Mouse (Mus musculus): ENCODE data around the gene Qrich2.
"Not testable (repeated sequence)": the region's sequence is repeated elsewhere in the genome, so short reads cannot be mapped to it uniquely, and the experiment has no call there.

Gene Qrich2

DNA sequence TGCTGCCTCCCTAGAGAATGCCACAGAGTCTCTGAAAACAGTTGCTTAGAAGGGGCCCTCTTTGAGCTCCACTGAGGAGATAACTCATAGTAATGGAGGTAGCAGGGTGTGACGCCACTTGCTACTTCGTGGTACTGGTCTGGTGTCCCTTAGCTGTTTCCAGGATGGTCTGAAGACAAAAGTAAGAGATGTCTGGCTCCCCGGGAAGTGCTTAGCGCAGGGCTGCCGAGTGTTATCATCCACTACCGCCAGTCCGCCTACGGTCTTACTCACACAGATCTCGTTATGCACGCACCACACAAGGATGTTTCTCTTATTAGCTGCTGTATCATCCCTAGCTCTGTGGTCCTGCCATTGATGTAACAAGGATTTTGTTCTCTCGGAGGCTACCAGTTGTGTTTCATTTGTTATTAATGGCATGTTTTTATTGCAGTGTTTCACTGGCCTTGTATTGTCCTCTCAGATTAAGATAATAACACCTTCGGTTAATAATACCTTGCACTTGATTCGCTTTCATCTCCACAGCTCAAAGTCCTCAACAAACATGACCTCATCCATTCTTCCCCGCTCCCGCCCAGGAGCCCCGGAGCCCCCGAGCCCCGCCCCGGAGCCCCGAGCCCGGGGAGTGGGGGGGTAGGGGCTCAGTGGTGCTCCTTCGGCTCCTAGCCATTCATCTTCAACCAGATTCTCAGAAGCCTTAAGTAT, 35.2 kb downstream of the Qrich2 start:
- no peak for DNase-seq (ENCODE audit: low spot score in 2 of 2)

DNA sequence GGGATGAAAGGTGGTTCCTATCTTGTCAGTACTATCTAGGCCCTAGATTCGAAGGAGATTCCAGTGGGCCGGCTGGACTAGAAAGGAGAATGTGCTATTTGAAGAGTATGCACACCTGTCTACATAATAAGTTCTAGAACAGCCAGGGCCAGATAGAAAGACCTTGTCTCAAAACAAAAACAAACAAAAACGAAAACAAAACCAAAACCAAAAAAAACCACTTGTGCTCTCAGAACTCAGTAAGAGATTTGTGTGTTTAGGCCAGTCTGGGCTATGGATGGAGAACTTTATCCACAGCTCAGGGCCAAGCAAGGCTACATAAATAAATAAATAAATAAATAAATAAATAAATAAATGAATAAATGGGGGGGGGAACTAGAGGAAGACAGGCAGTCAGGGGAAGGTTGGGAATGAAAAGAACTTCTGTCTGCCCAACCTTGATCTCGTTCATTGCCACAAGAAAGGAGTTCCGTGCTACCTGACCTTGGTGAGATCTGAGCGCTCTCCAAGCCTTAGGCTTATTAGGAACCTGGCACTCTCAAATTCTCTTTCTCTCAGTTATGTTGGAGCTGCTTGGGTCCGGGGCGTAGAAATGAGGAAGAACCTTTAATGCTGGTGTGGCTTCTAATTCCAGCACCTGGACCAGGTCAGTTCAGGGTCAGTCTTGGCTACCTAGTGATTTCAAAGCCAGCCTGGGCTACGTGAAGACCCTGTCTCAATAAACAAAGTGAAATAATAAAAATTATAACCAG, 36.0 kb downstream of the Qrich2 start:
- no peak for DNase-seq (ENCODE audit: low spot score in 2 of 2)

DNA sequence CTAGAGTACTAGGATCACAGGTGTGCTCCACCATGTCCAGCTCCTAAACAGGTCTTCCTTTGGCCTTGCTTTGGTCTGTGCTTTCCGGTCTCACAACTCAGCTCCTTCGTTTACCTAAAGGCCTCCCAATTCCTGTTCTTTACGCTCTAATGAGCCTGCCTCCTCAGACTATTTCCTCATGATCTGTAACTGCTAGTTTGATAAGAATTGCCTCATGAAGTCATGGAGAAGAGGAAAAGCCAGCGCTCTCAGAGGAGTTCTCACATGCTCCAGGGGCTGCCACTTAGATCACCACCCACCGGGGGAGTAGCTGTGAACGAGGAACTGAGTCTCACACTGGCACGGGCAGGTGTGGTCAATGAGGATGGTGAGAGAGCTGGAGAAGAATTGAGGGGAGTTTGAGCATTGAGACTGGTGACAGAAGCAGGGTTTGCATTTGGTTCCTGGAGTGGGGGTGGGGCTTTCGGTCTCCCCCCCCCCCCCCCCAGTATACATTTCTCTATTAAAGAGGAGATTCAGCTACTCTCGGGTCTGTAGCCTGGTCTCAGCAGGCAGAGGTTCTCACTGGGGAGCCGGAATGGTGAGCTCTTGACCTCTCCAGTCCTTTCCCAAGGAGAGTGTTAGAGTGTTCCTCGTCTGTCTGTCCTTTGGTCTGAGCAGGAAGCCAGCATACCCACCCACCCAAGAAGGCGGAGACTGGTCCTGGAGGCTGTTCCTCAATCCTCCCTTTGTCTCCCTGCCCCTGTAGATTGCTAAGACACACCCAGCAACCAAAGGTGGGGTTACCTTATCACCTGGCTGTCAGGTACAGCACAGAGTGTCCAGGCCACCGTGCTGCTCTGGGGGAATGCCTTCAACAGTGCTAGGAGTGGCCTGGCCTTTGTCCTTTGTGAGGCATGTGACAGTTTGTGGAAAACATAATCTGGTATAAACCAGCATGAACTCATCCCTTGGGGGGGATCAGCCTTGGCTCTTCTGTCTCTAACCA, 36.9 kb downstream of the Qrich2 start:
- DNase-seq (ENCODE audit: low spot score in 2 of 2): no peak

DNA sequence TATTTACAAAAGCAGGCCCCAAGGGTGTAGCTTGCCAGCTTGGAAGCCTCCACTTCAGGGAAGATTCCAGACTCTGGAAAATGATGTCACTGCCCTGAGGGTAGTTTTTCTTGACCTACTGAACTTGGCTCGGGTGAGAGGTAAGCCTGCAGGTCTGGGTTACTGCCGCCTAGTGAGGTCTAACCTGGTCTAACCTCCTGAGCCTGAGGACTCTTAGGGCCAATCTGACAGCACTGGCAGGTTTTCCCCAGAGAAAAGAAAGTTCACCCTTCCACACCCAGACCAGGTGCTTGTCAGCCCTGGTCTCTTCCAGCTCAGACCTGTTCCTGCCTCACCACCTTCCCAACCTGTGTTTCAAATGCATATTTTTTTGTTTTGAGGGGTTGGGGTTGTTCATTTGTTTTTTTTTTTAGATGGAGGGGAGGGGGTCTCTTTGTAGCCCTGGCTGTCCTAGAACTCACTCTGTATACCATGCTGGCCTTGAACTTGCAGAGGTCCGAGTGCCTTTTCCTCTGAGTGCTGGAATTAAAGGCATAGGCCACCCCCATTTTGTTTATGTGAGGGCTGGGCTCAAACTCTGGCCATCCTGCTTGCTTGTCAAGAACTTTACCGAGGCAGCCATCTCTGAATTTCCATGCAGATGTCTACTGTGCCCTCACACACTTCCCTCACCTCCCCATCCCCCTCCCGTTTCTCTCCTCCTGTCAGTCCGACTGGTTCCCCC, 39.0 kb downstream of the Qrich2 start:
- no peak for DNase-seq (ENCODE audit: low spot score in 2 of 2)

DNA sequence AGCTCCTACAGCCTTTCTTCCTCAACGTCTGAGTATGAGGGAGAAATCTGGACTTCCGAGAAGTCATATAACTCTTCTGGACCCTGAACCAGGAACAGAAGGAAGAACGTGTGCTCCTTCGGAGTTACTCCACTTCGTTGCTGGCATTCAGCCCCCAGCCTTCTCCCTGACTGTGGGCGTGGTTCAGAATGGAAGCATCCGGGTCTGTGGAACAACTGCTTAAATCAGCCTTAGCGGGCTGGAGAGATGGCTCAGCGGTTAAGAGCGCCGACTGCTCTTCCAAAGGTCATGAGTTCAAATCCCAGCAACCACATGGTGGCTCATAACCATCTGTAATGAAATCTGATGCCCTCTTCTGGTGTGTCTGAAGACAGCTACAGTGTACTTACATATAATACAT, 39.7 kb downstream of the Qrich2 start:
- DNase-seq (ENCODE audit: low spot score in 2 of 2): not testable (repeated sequence)

DNA sequence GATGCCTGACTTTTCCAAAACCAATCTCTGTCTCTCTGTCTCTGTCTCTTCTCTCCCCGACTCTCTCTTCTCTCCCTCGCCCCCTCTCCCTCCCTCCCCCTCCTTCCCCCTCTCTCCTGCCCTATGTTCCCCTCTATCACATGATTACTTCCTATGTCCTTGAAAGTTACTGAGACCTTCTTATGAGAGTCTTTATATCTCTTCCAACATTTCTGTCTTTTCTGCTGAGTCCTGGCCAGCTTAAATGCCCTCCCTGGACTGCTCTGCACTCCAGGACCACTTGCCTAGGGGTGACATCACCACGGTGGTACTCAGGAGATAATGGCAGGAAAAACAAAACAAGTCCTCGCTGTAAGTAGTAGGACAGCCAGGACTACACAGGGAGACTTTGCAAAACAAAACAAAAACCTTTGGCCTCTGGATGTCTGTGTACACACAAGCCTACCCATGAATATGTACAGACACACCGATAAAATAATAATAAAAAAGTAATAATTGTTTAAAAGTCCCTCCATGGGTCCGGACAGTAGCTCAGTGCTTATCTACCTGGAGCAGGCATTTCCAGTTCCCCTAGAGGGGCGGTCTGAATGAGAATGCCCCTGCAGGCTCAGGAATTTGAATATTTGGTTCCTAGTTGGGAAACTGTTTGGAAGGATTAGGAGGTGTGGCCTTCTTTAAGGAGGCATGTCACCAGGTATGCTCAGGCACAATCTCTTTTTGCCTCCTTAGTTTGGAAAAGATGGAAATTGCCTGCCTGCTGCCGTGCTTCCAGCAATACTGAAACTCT, 41.2 kb downstream of the Qrich2 start:
- DNase-seq (ENCODE audit: low spot score in 2 of 2): no peak

DNA sequence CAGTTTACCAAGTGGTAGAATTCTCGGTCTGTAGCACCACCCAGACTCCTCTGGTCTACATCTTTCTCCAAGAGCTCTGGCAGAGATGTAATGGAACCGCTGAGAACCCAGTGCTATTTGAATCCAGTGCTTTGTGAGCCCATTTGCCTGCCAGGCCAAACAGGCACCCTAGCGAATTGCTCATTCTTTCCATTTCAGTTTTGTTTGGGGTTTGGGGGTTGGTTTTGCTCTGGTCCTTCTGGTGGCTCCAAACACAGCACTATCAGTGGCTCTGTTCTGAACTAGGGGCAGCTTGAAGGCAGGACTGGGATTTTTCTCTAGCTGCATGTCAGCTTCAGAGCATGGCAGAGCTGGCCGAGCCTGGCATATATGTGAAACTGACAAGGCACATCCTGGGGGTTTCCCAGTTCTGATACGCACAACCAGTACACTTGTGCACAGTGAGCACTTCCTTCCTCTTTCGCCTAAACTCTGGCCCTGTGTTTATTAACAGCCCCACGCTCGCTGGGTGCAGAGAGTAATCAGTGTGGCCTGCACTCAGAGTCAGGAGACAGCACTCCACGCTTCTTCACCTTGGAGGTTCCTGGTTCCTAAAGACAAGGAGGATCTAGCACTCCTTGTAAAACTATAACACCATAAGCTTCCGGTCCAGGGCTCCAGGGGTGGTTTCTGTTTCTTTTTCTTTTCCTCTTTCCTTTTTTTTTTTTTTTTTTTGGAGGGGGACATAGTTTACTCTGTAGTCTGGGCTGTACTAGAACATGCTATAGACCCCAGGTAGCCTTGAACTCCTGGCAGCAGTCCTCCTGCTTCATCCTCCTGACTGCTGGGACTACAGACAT, 42.0 kb downstream of the Qrich2 start:
- no peak for DNase-seq (ENCODE audit: low spot score in 2 of 2)

DNA sequence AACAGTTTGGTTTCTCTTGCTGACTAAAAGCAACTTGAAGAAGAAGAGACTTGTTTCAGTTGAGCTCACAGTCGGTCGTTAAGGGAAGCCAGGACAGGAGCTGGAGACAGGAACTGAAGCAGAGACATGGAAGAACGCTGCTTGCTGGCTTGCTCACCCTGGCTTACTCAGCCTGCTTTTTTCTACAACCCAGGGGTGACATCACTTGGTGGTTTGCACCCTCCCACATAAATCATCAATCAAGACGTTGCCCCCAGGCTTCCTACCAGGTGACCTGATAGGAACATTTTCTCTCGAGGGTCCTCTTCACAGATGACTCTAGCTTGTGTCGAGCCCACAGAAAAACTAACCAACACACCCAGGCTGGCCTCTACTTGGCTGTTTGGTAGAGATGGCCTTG, 42.8 kb downstream of the Qrich2 start:
- no peak for DNase-seq (ENCODE audit: low spot score in 2 of 2)

DNA sequence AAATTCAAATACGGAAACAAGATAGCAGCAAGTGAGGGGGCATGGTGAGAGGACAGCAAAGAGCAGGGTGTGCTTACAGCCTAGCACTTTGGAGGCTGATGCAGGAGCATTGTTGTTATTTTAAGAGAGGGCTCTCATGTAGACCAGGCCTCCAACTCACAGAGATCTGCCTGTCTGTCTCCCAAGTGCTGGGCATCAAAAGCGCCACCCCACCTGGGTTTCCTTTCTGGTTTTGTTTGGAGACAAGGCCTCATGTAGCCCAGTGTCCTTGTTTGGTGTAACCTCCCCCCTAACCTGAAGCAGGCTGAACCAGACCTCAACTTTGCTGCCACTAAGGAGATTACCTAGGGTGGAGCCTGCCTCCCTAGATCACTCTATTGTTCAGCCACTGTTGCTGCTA, 43.5 kb downstream of the Qrich2 start:
- DNase-seq (ENCODE audit: low spot score in 2 of 2): no peak

DNA sequence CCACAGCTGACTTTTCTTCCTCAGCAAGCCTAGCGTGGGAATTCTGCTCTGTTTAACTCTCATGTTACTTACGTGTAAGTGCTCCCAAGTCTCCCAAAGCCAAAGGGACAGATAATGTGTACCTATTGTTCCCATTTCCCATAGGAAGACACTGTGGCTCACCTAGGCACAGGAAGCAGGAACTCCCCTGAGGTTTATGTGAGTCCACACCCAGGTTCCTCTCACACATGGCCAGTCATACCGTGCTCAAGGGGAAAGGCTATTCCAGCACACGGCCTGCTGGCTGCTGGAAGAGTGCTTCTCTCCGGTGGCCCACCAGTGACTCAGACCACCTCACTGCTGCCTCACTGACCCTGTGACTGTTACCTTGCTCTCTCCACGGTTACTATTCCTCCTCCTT, 44.9 kb downstream of the Qrich2 start:
- DNase-seq (ENCODE audit: low spot score in 2 of 2): no peak

DNA sequence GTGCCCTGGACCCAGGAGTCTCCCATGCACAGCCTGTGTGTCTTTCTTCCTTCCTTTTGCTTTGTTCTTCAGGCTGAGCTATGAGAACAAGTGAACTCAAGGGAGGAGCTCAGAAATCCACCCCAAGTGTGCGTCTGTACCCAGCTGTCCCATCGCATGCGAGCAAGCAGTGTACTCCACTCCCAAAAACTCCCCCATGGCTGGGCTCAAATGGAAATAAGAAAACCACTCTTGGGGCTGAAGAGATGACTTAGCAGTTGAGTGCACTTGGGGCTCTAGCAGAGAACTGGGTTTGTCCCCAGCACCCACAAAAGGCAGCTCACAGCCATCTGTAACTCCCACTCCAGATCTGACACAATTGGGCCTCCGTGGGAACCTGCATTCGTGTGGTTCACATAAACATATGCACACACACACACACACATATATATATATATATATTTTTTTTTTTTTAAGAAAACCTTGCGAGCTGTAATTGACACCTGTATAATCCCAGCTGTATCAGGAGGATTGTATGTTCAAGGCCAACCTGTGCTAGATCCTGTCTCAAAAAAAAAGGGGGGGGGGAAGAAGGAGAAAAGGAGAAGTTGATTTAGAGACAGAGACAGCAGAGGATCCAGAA, 47.1 kb downstream of the Qrich2 start:
- no peak for DNase-seq (ENCODE audit: low spot score in 2 of 2)

DNA sequence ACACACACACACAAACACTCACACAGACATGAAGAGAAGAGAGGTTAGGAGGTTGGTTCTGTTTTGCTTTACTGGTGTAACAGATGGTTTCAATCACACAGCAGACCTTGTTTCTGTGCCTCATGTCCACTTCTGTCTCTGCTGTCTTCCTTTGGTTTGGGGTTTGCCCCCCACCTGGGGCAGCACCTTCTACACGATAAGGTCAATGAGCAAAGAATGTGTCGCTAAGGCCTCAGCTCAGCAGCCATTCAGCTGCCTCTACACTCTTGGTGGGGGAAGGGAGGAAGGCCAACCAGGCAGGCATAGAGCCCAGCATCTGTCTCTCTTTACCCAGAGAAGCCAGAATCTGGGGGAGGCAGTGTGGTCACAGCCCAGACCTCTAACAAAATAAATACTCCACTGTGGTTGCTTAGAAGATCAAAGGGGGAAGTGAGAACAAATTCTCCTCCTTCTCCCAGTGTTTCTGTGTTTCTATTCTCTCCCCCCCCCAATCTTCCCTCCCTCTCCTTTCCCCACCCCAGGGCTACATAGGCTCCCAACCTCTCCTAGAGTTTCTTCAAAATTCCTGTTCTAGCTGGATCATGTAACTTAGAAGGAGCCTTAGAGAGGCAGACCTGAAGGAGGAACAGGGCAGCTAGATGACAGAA, 47.7 kb downstream of the Qrich2 start:
- DNase-seq (ENCODE audit: low spot score in 2 of 2): no peak

DNA sequence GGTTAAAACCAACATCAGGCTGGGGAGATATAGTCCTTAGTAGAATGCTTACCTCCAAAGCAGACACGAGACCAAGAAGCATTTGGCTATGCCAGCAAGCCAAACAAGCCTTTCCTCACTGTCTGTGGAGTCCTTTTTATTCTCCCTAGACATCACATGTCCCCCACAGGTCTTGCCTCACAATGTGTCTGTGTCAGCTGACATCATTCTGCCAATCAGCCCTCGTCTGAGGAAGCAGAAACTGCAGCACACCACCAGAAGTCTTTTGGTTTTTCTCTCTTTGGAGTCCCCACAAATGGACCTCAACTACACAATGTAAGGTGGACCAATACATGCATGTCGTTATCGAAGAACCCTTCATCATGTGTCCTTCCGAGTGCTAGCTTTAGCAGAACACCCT, 49.0 kb downstream of the Qrich2 start:
- no peak for DNase-seq (ENCODE audit: low spot score in 2 of 2)

DNA sequence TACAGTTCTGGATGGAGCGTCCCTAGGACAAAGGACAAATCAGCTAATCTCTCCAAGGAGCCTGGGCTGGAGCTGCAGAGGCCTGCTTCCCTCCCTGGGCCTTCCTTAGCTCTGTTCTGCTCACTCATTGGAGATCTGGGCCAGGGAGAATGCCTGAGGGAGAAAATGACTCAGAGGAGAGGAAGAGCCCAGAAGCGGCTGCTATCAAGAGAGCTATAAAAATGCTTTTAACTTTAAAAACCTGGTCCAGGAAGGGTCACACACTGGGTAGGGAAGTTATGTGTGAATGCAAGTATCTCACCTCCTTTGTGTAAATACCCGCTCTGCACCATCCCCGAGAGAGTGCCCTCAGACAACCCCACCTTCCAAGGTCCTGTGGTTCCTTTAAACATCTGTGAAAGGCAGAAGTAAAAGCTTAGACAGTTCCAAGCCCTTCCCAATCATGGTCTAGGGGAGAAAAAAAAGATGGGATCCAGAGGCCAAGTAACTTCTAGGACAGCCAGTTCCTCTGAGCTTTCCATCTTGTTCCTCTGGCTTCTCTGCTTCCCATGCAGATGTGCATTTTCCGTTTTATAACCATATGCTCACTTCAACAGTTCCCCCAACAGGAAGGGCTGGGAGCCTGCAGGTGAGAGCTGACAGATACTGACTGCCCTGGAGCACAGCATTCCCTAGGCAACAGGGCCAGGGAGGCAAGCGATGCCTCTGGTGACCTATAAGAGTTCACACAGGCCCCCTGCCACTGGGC, 49.7 kb downstream of the Qrich2 start:
- no peak for DNase-seq (ENCODE audit: low spot score in 2 of 2)

DNA sequence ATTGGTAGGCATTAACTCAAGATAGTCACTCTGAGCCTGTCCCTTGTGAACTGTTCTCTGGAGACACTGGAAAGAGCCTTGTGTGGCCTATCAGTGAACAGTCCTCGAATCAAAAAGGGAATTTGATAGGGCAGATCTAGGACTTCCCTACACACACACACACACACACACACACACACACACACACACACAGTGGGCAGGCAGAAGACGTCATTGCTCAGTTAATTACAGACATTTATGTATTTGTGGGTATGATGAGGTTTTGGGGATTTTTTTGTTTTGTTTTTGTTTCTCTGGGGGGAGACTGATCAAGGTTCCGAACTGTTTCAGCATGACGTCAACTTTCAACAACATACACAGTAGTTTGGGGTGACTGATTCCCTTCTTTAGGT, 52.4 kb downstream of the Qrich2 start:
- DNase-seq (ENCODE audit: low spot score in 2 of 2): no peak

DNA sequence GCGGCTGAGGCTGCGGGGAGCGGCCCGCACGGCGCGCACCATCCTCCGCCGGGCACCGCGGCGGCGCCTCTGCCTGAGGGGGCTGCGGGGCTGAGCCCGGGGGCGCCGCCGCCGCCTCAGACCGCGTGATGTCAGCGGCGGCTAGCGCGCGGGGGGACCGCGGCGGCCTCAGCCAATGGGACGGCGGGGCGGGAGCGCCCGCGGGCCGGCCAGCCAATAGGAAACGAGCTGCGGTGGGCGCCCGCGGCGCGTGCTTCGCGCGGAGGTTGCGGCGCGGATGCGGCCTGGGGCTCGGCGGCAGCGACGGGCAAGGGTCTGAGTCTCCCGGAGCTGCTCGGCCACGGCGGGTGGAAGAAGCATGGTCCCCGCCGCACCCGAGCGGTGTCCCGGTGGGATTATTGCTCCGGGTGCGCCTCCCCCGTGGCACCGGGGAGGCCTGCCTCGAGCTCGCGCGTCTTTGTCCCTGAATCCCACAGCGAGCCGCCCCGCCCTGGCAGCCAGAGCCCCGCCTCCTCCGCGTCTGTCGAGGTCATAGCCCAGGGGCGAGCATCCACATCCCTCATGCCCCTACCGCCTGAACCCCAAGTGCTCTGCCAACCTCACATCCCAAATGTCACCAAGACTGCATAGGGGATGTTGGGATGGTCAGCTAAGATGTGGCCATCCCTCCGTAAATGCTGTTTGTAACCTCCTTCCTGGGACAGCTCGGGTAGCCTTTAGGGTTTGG, 53.0 kb downstream of the Qrich2 start, which contains the start of gene Rnf157:
Rnf157 (minus strand) TSS at position 129 of the 727 bp plus-strand sequence.
- DNase-seq (ENCODE audit: low spot score in 2 of 2): peak; percentile 75 to 80

DNA sequence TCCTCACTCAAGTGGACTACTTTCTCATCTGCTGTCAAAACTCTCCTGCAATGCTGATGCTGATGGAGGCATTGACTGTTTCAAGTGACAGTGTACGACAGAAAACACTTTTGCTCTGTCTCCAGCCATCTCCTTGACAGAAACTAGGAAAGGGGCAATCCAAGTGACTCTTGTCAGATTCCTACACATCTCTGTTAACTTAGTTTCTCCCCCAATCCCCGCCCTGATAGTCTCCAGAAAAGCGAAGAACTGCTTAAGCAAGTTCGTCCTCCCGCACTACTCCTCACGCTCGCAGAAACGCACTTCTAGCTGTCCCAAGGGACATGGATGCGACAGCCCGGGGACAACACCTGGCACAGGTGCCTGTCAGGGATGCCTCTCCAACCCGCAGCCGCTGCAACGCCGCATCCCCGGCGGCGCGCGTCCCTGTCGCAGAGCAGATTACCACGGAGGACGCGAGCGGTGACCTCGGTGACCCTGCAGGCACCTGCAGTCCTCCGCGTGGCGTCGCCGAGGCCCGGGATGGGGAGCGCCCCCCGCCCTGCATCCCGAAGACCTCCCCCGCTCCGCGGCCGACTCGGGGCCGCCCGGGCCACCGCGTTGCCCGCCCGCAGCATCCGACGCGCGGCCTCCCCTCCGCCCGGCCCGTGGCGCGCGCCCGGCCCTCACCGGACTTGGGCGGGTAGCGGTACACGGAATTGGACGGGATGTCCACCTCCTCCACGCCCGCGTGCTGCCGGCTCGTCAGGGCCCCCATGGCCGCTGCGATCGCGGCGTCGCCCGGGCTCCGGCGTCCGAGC, 53.8 kb downstream of the Qrich2 start:
- DNase-seq (ENCODE audit: low spot score in 2 of 2): no peak
